Mouse (Mus musculus) embryonic fibroblast, embryonic 13.5 days (primary cell): Measurements from ENCODE around the gene Rnf41. TPM values are rescaled to one million over a fixed set of nuclear protein-coding genes. Genes with fewer than 3 reads are reported as not detected.

ENCODE experiments used
- H3K27ac ChIP-seq: 2 replicates; pipeline ENCODE4 v1.5.1; 2012; ENCODE audit warnings: low read length, control low read depth, inconsistent platforms; ENCODE audit not compliant: insufficient read depth
- H3K4me1 ChIP-seq: 2 replicates; pipeline ENCODE4 v1.6.1; 2011; ENCODE audit warnings: low read length; ENCODE audit not compliant: control insufficient read depth, insufficient read depth
- H3K4me3 ChIP-seq: 2 replicates; pipeline ENCODE4 v1.5.1; 2011; ENCODE audit warnings: mild to moderate bottlenecking, control low read depth, low read length; ENCODE audit not compliant: insufficient read depth
- CTCF ChIP-seq: IDR thresholded peaks from 2 replicates; pipeline ENCODE4 v1.5.1; 2011; ENCODE audit warnings: mild to moderate bottlenecking, control low read depth, low read length, moderate library complexity, borderline replicate concordance; ENCODE audit not compliant: insufficient read depth
- POLR2A ChIP-seq: IDR thresholded peaks from 2 replicates; pipeline ENCODE4 v1.6.1; 2011; ENCODE audit warnings: low read depth, mild to moderate bottlenecking, control low read depth, low read length, moderate library complexity
- polyA plus RNA-seq: library from polyadenylated mRNA; stranded (reverse); fragments of >200 nt; gene quantifications from 2 replicates; pipeline ENCODE4 v1.2.4, GENCODE M21; 2011; ENCODE audit warnings: low read depth; ENCODE audit not compliant: missing spikeins, insufficient read length

Gene Rnf41
- polyA plus RNA-seq, 1 experiment, result 42.1 TPM

DNA sequence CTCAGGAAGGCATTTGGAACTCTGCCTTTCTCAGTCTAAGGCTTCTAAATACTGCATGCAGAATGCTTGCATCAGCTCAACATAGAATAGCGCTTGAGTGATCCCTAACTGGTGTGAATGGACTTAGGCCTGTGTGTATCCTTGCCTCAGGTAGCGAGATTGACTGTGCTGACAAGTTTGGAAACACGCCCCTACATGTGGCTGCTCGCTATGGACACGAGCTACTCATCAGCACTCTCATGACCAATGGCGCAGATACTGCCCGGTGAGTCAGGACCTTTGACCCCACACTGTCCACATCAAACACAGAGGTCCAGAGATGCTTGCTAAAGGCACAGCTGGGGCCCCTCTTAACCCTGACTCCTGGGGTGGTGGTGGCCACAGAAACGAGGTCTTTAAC lies 29.0 kb upstream of the Rnf41 start:
- TF ChIP-seq CTCF (no peak), POLR2A (no peak)
- H3K27ac ChIP-seq, result no peak overlapping the region
- no peak overlapping the region for H3K4me3 ChIP-seq
- H3K4me1 ChIP-seq, result peaks cover 2% of the 10 kb centered on the region; the same call in 1 of the 2 replicates

GRCm38 (mm10) chr10:128385902-128386301 lies 25.6 kb upstream of the Rnf41 start:
- H3K4me1 ChIP-seq, result no peaks in the 10 kb centered on the region
- TF ChIP-seq POLR2A (no peak), CTCF (no peak)
- no peak overlapping the region for H3K4me3 ChIP-seq
- no peak overlapping the region for H3K27ac ChIP-seq

DNA sequence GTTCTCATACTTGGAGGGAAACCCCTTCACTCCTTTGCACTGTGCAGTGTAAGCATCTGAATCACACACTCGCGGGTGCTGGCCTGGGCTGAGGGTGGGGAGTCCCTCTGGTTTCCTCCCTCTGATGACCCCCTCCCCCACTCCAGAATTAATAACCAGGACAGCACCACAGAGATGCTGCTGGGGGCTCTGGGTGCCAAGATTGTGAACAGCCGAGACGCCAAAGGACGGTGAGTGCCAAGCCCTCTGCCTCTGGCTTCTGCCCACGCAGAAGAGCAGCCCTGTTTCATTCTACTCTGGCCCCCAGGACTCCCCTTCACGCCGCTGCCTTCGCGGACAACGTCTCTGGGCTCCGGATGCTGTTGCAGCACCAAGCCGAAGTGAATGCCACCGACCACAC lies 22.5 kb upstream of the Rnf41 start:
- TF ChIP-seq CTCF (no peak), POLR2A (no peak)
- no peak overlapping the region for H3K4me3 ChIP-seq
- H3K4me1 ChIP-seq, result no peaks in the 10 kb centered on the region
- H3K27ac ChIP-seq, result no peak overlapping the region

GRCm38 (mm10) chr10:128389570-128389969 lies 21.9 kb upstream of the Rnf41 start:
- TF ChIP-seq CTCF, result no peak
- no peak for TF ChIP-seq POLR2A
- H3K4me3 ChIP-seq, result no peak overlapping the region
- no peak overlapping the region for H3K27ac ChIP-seq
- H3K4me1 ChIP-seq, result no peaks in the 10 kb centered on the region

DNA sequence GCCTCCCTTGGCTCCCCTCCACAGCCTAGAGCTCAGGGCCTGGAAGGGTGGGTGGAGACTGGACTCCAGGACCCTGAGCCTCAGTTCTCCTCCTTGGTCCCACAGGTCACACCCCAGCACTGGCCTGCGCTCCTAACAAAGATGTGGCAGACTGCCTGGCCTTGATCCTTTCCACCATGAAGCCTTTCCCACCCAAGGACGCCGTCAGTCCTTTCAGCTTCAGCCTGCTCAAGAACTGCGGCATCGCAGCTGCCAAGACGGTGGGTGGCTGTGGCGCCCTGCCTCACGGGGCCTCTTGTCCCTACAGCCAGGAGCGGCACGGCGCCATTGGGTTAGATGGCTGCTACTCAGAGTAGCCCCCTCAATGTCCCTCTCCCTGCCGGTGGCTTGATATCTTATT lies 21.1 kb upstream of the Rnf41 start:
- Histone ChIP-seq H3K4me3 (no peak overlapping the region), H3K27ac (no peak overlapping the region), H3K4me1 (no peaks in the 10 kb centered on the region)
- TF ChIP-seq CTCF (no peak), POLR2A (no peak)

DNA sequence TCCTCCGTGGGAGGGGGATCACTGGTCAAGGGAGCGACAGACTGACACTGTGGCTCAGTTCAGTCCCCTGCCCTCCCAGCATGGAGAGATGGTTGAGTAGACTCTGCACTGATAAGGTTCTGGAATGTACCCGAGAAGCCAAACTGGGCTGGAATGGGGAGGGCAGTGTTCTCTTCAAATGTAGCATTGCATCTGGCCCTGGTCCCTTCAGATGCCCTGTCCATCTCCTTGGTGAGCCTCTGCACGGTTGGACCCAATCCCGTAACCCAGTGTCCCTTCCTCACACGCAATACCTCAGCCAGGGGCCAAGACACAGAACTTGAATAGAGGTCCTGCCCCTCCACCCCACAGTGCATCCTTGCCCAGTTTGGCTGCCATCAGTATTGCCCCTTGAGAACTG lies 19.6 kb upstream of the Rnf41 start:
- Histone ChIP-seq H3K27ac (no peak overlapping the region), H3K4me1 (no peaks in the 10 kb centered on the region), H3K4me3 (no peak overlapping the region)
- TF ChIP-seq POLR2A (no peak), CTCF (no peak)

GRCm38 (mm10) chr10:128396017-128396673 lies 15.3 kb upstream of the Rnf41 start:
- no peak overlapping the region for H3K4me3 ChIP-seq
- TF ChIP-seq POLR2A (no peak), CTCF (no peak)
- no peak overlapping the region for H3K27ac ChIP-seq
- no peaks in the 10 kb centered on the region for H3K4me1 ChIP-seq

DNA sequence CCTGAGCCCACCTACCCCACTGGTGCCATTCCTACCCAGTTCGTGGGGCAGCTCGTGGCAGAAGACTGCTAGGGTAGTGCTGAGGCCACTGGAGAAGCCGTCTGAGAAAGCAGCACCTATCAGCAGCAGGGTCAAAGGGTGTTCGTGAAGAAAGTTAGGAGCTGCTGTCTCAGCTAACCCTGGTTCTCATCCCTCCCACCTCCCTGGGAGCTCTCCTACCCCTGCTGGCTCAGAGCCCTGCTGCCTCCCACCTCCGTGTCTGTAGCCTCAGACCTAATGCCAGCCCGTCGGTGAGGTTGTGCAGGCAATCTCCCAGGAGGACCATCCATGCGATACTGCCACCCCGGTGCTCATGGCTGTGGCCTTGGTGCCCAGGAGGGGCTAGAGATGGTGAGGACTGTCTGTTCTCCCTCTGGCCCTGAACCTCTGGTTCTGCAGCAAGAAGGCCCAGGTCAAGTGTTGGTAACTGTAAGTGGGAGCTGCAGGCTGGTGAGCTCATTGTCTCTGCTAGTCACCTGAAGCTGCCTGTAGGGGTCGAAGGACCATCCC lies 14.7 kb upstream of the Rnf41 start:
- Histone ChIP-seq H3K4me1 (no peaks in the 10 kb centered on the region), H3K27ac (no peak overlapping the region), H3K4me3 (no peak overlapping the region)
- TF ChIP-seq POLR2A (no peak; the same call in 1 of the 2 replicates), CTCF (no peak)

- Histone ChIP-seq H3K27ac (no peak overlapping the region), H3K4me3 (no peak overlapping the region), H3K4me1 (no peaks in the 10 kb centered on the region)
- TF ChIP-seq CTCF (no peak), POLR2A (no peak)
These were observed 14.0 kb upstream of the Rnf41 start for GRCm38 (mm10) chr10:128397466-128397865.

DNA sequence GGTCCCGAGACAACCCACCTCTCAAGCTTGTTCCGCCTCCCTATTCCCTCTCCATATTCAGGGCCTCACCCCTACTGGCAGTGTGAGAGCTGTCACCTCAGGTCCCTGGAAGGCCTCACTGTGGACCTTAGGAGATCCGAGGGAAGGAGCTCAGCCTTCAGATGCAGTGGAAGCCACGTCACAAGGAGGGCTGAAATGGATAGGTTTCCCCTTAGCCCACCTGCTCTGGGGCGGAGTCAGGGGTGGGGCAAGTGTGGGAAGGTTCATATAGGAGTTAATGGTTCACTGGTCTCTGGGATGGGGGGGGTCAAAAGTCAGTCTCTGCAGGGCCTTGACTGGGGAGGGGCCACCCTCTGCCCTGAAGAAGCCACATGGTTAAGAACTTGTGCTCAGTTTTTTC lies 11.1 kb upstream of the Rnf41 start:
- H3K4me3 ChIP-seq, result no peak overlapping the region
- H3K27ac ChIP-seq, result no peak overlapping the region
- H3K4me1 ChIP-seq, result no peaks in the 10 kb centered on the region
- no peak for TF ChIP-seq CTCF
- no peak for TF ChIP-seq POLR2A

GRCm38 (mm10) chr10:128401056-128401455 lies 10.4 kb upstream of the Rnf41 start, which contains the start of gene Slc39a5:
Slc39a5 (minus strand) TSS chr10:128401229.
- Histone ChIP-seq H3K27ac (no peak within 1 kb of the TSS), H3K4me3 (no peak within 1 kb of the TSS), H3K4me1 (no peaks in the 10 kb centered on the region)
- TF ChIP-seq POLR2A (no peak), CTCF (no peak)
